Mouse (Mus musculus) lung, embryonic 15.5 days (tissue): ENCODE measurements around the gene Nusap1. TPM values are rescaled to one million over a fixed set of nuclear protein-coding genes. Genes with fewer than 3 reads are reported as not detected.

Experiments used
- ATAC-seq: fragments of 200-750 bp; cut with Nextera tagmentation; 2 replicates; pipeline ENCODE4 v1.8.0; 2017; ENCODE audit warnings: moderate number of reproducible peaks, borderline replicate concordance; ENCODE audit not compliant: low FRiP score, low TSS enrichment; ENCODE audit errors: extremely low read depth
- H3K27ac ChIP-seq: fragments of 300-500 bp; sonication (generic); 2 replicates; pipeline ENCODE4 v1.5.1; 2015; ENCODE audit warnings: moderate library complexity, mild to moderate bottlenecking, inconsistent platforms
- H3K27me3 ChIP-seq: fragments of 300-500 bp; sonication (generic); 2 replicates; pipeline ENCODE4 v1.6.1; 2015; ENCODE audit warnings: inconsistent platforms
- H3K36me3 ChIP-seq: fragments of 300-500 bp; sonication (generic); 2 replicates; pipeline ENCODE4 v1.6.1; 2015; ENCODE audit warnings: inconsistent platforms
- H3K4me1 ChIP-seq: fragments of 300-500 bp; sonication (generic); 2 replicates; pipeline ENCODE4 v1.6.1; 2015; ENCODE audit warnings: inconsistent platforms
- H3K4me2 ChIP-seq: fragments of 300-500 bp; sonication (generic); 2 replicates; pipeline ENCODE4 v1.6.1; 2015; ENCODE audit warnings: inconsistent platforms, mild to moderate bottlenecking, moderate library complexity
- H3K4me3 ChIP-seq: fragments of 300-500 bp; sonication (generic); 2 replicates; pipeline ENCODE4 v1.5.1; 2015; ENCODE audit warnings: mild to moderate bottlenecking, inconsistent platforms
- H3K9ac ChIP-seq: fragments of 300-500 bp; sonication (generic); 2 replicates; pipeline ENCODE4 v1.6.1; 2015; ENCODE audit warnings: inconsistent platforms
- H3K9me3 ChIP-seq: fragments of 300-500 bp; sonication (generic); 2 replicates; pipeline ENCODE4 v1.6.1; 2016; ENCODE audit warnings: inconsistent platforms
- WGBS: fragments of 180-500 bp; shearing (Covaris S2); methylation state at CpG from one replicate; pipeline ENCODE4 v1.1.7; 2015; 5-methylcytosine and 5-hydroxymethylcytosine counted together
- polyA plus RNA-seq: library from polyadenylated mRNA; unstranded; fragments of >200 nt; fragmentation: Nextera tagmentation; extraction: Ambion mirVana; gene quantifications from 2 replicates; pipeline ENCODE4 v1.2.1, GENCODE M21; 2015

The Nusap1 gene
- polyA plus RNA-seq, 1 experiment from 2014 or later: 85.9 TPM

DNA sequence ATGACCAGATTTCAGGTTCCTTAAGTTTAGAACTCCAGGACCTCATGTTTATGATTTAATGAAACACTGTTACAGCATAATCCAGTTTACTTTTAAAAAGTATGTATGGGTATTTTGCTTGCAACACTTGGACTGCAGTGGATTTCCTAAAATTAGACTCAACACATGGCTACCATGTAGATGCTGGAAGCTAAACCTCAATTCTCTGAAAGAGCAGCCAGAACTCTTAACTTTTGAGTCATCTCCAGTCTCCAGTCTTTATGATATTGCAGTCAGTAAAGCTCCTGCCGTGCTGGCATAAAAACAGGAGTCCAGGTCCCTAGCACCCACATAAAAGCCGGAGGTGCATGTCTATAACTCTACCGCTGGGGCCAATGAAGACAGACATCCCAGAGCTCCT, 81.9 kb downstream of the Nusap1 start:
- Histone ChIP-seq H3K27me3 (no peaks in the 10 kb centered on the region), H3K4me3 (no peak overlapping the region), H3K36me3 (peaks cover 8% of the 10 kb centered on the region; the same call in 1 of the 2 replicates), H3K4me2 (no peak overlapping the region), H3K27ac (no peak overlapping the region), H3K9me3 (no peaks in the 10 kb centered on the region), H3K4me1 (no peaks in the 10 kb centered on the region), H3K9ac (no peak overlapping the region)
- ATAC-seq: no peak
- WGBS: 89% methylated on average over 3 of the region's 3 CpGs

Other genes with a start within 250 kb of the Nusap1 start
- gene Ino80, start 140.6 kb upstream of the Nusap1 start, polyA plus RNA-seq: 3.7 and 4.3 TPM in 2 replicates
- gene Exd1, start 70.7 kb upstream of the Nusap1 start, polyA plus RNA-seq: 0.21 and 0.60 TPM in 2 replicates
- 61.1 and 62.2 TPM in 2 replicates for gene Chp1, start 70.6 kb upstream of the Nusap1 start, polyA plus RNA-seq
- 27.9 and 29.5 TPM in 2 replicates for gene Oip5, start 171 bp downstream of the Nusap1 start, polyA plus RNA-seq
- gene Ndufaf1, start 44.5 kb downstream of the Nusap1 start, polyA plus RNA-seq: 39.0 and 39.5 TPM in 2 replicates
- gene Rtf1, start 56.8 kb downstream of the Nusap1 start, polyA plus RNA-seq: 31.0 and 33.9 TPM in 2 replicates
- 1.6 and 2.4 TPM in 2 replicates for gene Itpka, start 124.0 kb downstream of the Nusap1 start, polyA plus RNA-seq
- gene Ltk, start 142.1 kb downstream of the Nusap1 start, polyA plus RNA-seq: 1.3 and 1.4 TPM in 2 replicates
- gene Rpap1, start 169.2 kb downstream of the Nusap1 start, polyA plus RNA-seq: 30.4 and 31.7 TPM in 2 replicates
- gene Tyro3, start 179.4 kb downstream of the Nusap1 start, polyA plus RNA-seq: 21.4 and 21.6 TPM in 2 replicates